Mouse (Mus musculus): ENCODE data around the gene Grid1.

Grid1 gene

DNA sequence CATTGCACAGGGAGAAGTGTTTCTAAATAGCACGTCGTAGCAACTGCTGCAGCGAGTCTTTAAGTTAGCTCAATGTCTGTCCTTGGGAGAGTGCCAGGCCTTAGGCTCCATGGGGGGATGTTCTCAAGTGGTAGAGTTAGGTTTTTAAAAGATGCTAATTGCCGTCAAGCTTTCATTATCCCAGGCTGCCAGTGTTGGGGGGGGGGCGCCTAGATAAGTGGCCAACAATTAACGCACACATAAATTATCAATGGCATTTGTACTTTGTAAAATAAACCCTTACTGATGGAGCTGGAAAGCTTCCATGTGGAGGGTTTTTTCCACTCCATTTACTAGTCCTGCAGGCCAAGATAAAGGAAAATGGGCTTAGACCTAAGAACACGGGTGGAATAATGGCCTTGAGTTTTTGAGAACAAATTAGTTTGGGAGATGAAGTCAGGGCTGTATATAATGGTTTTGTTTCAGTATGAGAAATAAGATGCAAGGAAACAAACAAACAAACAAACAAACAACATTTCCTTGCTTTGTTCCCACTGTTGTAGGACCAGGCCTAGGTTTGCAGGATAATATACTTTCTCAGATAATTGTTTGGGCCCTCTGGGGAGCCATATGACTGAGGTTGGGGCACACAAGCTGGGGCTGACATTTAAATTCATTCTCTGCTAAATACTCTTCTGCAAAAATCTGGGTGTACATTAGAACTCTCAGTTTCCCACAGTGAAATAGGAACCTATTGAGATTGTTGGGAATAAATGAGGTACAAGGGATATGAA is 425.1 kb downstream of the Grid1 start:
- no peak for DNase-seq

DNA sequence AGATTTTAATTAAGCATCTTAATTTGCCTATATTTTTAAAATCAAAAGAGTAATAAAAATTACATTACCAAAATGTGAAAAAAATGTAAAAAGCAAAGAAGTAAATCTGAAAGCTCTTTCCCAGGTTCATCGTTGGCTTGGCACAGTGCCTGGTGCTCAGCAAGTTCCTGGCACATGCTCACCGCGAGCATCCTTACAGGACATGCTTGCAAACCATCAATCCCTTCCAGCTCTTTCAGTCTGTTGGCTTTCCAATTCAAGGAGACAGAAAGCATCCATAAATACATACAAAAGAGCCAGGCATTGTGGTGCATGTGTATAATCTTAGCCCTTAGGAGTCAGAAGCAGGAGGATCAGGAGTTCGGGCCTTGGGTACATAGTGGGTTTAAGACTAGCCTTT is 430.5 kb downstream of the Grid1 start:
- DNase-seq, result peak; percentile 42

- DNase-seq, result no peak
These were observed 434.6 kb downstream of the Grid1 start for GRCm38 (mm10) chr14:35254477-35254876.

- DNase-seq, result no peak
These were observed 450.4 kb downstream of the Grid1 start for GRCm38 (mm10) chr14:35270260-35270659.

DNA sequence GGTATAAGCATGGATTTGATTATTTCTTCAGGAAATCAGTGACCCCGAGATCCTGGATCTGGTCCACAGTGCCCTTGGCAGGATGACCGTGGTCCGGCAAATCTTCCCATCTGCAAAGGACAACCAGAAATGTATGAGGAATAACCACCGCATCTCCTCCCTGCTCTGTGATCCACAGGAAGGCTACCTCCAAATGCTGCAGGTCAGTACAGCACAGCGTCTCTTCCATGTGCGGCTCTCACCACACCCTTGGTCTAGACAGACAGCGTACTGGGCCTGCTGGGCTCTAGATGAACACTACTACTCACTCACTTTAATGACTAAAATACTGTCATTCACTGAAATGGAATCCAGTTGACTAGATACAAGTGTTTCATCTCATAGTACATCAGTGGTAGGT is 489.3 kb downstream of the Grid1 start:
- DNase-seq, result no peak

GRCm38 (mm10) chr14:35313380-35314299 is 493.7 kb downstream of the Grid1 start:
- peak; percentile 16 for DNase-seq

DNA sequence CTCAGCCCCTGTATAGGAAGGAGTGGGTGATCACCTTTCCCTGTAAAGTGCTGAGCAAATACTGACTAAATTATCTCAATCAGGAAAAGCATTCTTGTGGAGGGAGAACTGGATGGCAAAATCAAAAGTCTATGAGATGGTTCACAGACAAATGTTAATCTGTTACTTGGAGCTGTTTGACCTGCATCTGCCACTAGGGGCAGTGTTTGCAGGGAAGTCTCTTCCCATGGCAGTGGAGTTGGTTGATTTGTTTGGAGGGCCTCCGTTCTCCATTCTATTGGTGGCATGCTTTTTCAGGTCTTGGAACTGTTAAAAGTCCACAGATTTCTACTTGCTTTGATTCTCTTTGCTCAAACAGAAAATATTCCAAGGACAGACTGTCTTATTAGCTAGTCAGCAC is 506.4 kb downstream of the Grid1 start:
- no peak for DNase-seq

- DNase-seq, result no peak
These were observed 516.7 kb downstream of the Grid1 start for GRCm38 (mm10) chr14:35336561-35336960.

DNA sequence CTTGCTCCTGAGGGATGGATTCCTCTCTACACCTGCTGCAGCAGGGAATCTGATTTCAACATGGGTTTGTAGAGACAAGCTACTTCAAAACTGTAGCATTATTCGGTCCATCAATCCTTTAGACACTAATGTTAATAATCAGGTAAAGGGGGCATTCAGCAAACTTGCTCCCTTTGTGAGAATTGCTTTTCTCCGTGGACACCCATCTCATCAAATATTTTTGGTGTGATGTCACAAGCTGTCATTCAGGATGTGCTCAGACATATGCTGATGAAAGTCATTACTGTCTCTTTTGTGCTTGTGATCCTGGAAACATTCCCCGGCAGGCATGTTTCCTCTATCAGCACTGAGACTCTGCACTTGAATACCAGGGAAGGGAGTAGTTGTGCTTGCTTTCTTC is 536.1 kb downstream of the Grid1 start:
- DNase-seq, result no peak

- no peak for DNase-seq
These were observed 536.7 kb downstream of the Grid1 start for GRCm38 (mm10) chr14:35356480-35357085.

- DNase-seq, result peak; percentile 44
These were observed 538.4 kb downstream of the Grid1 start for GRCm38 (mm10) chr14:35358136-35358821.

DNA sequence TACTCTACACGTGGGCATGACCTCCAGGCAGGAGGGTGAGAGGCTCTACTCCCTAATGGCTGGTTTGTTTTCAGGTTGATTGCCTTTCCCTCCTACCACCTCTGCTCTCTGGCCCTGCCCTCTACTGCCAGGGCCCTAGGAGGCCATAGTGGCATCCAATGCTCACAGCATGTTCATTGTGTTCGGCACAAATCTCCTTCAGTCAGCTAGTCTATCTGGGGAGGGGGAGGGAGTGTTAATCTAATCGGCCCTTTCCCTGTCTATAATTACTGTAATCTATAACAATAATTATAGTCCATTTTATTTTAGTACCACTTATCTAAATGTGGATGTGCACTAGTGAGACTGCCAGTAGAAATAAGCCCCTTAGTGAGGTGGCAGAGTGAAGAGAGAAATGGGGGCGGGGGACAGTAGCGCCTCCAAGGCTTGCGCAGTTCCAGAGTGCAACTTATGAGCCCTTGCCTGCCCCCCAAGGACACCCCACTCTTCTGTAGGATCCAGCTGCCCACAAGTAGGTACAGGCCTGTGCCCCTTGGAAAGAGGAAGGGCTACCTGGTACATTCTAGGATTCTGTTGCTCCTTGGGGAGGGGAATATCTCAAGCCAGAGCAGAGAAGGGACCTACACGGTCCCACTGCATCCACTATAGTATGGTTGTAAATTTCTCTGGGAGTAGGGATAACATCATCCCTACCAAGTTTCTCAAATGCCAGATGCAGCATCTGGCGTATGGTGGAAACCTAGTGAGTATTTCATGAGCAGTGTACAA is 545.5 kb downstream of the Grid1 start:
- no peak for DNase-seq

GRCm38 (mm10) chr14:35374374-35374773 is 554.5 kb downstream of the Grid1 start:
- DNase-seq, result no peak

GRCm38 (mm10) chr14:35393591-35393990 is 573.7 kb downstream of the Grid1 start:
- no peak for DNase-seq

DNA sequence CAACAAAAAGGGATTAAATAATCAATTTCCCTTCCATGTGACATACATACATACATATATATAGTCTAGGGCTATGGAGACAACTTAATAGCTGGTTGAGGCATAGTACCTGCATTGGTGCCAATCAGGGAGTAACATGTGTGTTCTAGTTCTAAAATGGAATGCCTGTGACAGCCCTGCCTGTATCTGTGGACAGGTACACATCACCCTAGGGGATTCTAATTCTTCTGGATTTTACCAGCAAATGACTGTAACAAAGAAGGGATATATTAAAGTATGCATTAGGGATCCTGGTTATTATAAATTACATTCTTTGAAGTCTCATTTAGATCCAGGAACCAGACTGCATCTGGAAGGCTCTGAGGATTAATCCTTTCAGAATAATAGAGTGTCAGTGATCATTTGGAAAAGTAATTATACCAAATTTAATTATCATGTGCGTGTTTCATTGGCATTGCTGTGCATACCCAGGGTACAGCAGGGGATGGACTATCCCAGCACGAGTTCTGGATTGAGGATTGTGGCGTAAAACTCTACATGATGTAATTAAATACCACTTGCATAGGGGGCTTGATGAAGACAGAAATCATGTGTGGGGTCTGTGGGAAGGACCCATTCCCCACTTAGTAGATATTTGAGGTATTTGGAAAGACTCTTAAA is 584.5 kb downstream of the Grid1 start:
- no peak for DNase-seq

- DNase-seq, result no peak
These were observed 610.4 kb downstream of the Grid1 start for GRCm38 (mm10) chr14:35430259-35430658.

- no peak for DNase-seq
These were observed 633.8 kb downstream of the Grid1 start for GRCm38 (mm10) chr14:35453702-35454101.

- DNase-seq, result no peak
These were observed 648.3 kb downstream of the Grid1 start for GRCm38 (mm10) chr14:35468254-35468653.

GRCm38 (mm10) chr14:35486017-35486416 is 666.1 kb downstream of the Grid1 start:
- no peak for DNase-seq

DNA sequence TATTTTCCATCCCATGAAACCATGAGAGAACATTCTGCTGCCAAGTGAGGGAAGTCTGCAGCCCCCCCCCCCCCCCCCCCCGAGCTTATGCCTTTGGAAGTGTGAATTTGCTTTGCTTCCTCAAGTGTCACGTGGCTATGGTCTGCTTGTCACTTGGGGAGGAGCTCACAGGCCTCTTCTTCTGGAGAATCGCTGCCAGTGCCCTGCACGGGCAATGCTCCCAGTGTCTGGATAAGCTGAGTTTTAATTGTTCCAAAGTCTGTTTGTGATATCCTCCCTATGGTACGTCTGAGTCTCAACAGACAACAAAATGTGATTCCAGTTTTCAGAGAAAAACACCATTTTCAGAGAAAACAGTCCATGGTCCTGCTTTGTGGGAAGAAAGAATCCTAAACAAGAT is 682.4 kb downstream of the Grid1 start:
- no peak for DNase-seq

- DNase-seq, result no peak
These were observed 699.5 kb downstream of the Grid1 start for GRCm38 (mm10) chr14:35519402-35519801.

GRCm38 (mm10) chr14:35538835-35539234 is 718.9 kb downstream of the Grid1 start:
- DNase-seq, result no peak
